Mouse (Mus musculus) embryonic fibroblast, embryonic 13.5 days (primary cell): ENCODE measurements around the gene Heatr5b.

Source experiments
- CTCF ChIP-seq: IDR thresholded peaks from 2 replicates; pipeline ENCODE4 v1.5.1; 2011; ENCODE audit warnings: mild to moderate bottlenecking, control low read depth, low read length, moderate library complexity, borderline replicate concordance; ENCODE audit not compliant: insufficient read depth
- POLR2A ChIP-seq: IDR thresholded peaks from 2 replicates; pipeline ENCODE4 v1.6.1; 2011; ENCODE audit warnings: low read depth, mild to moderate bottlenecking, control low read depth, low read length, moderate library complexity

DNA sequence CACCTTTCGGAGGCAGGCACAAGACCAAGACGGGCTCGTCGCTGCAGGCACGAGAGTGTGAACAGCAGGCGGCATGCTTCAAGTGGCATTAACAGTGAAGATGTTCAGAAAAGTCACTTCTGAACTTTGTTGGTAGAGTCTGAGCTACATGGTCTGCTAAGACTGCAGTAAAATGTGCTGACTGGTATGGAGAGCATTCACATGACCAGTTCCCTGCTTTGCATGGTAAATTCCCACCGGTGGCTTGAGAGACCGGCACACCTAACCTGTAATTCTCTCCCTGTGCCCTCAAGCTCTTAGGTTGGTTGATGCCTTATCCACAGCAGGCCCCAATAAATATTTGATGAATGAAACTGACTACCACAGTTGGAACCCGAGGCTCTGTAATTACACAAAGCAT, 86.7 kb downstream of the Heatr5b start:
- TF ChIP-seq POLR2A = no peak
- no peak for TF ChIP-seq CTCF
